Mouse (Mus musculus): ENCODE data around the gene Sfswap.
"Not testable (repeated sequence)": the region's sequence is repeated elsewhere in the genome, so short reads cannot be mapped to it uniquely, and the experiment has no call there.

Sfswap gene

DNA sequence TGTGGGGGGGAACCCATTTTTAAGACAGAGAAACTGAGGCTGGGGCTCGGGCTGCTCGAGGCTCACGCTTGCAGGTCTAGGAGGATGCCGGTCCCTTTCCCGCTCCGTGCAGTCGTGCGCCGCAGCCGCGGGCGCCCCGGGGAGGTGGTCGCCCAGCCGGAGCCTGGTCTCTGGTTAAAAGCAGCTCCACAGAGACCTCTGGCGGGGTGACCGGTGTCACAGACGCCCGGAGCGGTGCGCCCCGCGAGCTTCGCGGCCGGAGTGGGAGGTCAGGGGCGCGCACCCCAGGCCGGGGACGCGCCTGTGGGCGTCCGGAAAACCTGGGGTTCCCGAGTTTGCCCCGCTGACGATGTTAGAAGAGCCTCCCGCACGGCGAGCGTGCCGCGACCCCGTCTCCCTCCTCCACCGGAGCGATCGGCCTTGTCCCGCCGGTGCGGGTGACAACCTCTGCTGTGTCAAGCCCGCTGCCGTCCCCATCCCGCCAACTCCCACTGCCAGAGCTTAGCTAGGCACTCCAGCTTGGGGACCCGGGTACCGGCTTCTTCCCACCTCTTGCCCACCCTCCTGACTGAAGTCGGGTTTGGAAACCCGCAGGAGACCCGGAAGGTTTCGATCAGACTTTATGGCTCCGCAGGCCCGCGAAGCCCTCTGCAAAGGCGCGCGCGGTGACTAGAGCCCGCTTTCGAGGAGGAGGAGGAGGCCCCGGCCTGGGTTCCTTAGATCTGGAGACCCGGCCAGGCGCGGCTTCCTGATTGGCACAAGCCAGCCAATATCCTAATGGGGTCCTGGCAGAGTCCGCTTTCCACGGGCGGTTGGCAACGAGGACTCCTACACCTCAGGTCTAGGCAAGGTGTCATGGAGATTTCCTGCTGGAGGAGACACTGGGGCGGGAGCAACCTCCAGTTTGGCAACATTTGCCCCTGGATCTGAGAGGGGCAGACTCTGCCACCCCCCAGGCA is 83.8 kb downstream of the Sfswap start:
- no peak for DNase-seq (ENCODE audit: low read depth, low spot score)

GRCm38 (mm10) chr5:129586016-129586415 is 85.0 kb downstream of the Sfswap start:
- peak; percentile 68 for DNase-seq (ENCODE audit: low read depth, low spot score)

- no peak for DNase-seq (ENCODE audit: low read depth, low spot score)
Measured at GRCm38 (mm10) chr5:129586471-129586870, 85.5 kb downstream of the Sfswap start.

GRCm38 (mm10) chr5:129590915-129591314 is 89.9 kb downstream of the Sfswap start:
- DNase-seq (ENCODE audit: low read depth, low spot score) = no peak

- peak; percentile 89 for DNase-seq (ENCODE audit: low read depth, low spot score)
Measured at GRCm38 (mm10) chr5:129594116-129595114, 93.4 kb downstream of the Sfswap start.

DNA sequence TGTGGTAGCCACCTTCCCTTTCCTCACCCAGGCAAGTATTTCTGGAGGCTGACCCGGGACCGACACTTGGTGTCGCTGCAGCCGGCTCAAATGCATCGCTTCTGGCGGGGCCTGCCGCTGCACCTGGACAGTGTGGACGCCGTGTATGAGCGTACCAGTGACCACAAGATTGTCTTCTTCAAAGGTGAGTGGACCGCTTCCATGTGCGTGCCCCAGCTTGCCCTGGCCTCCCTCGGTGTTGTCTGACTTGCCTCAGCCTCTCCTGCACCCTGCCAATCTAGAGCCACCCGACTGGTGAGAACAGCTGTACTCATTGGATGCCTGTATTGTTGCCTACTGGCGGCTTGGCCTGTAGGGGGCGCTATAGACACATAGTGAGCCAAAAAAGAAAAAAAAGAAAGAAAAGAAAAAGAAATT is 101.1 kb downstream of the Sfswap start:
- no peak for DNase-seq (ENCODE audit: low read depth, low spot score)

GRCm38 (mm10) chr5:129607476-129607875 is 106.5 kb downstream of the Sfswap start:
- DNase-seq (ENCODE audit: low read depth, low spot score) = no peak

- DNase-seq (ENCODE audit: low read depth, low spot score) = peak; percentile 80
Measured at GRCm38 (mm10) chr5:129611060-129611459, 110.0 kb downstream of the Sfswap start.

DNA sequence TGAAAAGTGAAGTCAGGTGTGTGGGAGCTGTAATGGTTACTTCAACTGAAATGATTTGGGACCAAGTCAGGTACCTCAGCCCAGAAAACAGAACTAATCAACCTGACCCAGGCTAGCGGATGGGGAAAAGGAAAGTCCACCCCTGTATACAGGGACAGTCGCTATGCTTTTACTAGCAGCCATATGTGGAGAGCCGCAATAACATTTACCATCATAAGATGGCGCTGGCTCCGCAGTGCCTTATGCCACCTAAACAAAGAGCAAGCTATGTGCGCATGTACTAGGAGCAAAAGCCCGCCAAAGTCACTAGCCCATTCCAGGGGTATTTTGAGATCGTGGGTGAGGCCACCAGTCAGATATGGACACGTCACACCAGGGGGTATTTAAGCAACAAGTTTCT is 119.6 kb downstream of the Sfswap start:
- not testable (repeated sequence) for DNase-seq (ENCODE audit: low read depth, low spot score)
